Mouse (Mus musculus) kidney, adult 2 months (tissue): ENCODE measurements around the gene Slc17a4.

Experiments used
- CTCF ChIP-seq: fragments of 200-500 bp; conservative IDR thresholded peaks from 2 replicates; pipeline ENCODE4 v1.5.1; 2011; ENCODE audit warnings: low read depth, mild to moderate bottlenecking, control low read depth, low read length, moderate library complexity, mixed read lengths; ENCODE audit not compliant: insufficient read depth, insufficient read length
- POLR2A ChIP-seq: fragments of 200-500 bp; IDR thresholded peaks from one replicate; pipeline ENCODE4 v1.6.1; 2011; ENCODE audit warnings: low read depth, low read length, control low read depth

GRCm38 (mm10) chr13:23913791-23914306 lies 960 bp downstream of the Slc17a4 start:
- no peak for TF ChIP-seq CTCF
- no peak for TF ChIP-seq POLR2A
